Mouse (Mus musculus): Measurements from ENCODE around the gene Hrh3. TPM values are rescaled to one million over a fixed set of nuclear protein-coding genes. Genes with fewer than 3 reads are reported as not detected.

The Hrh3 gene
- polyA plus RNA-seq, 1 experiment from 2014 or later = 2.4 TPM

DNA sequence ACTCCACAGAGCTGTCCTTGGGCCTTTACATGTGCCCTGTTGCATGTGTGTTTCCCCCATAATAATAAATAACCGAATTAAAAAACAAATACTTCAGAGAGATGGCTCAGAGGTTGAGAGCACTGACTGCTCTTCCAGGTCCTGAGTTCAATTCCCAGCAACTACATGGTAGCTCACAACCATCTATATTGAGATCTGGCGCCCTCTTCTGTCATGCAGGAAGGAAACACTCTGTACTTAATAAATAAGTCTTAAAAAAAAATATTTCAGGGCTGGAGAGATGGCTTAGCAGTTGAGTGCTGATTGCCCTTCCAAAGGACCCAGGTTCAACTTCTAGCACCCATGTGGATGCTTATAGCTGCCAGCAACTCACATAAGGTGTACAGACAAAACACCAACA is 19.9 kb upstream of the Hrh3 start:
- no peak overlapping the region for H3K9ac ChIP-seq (replicated peaks; ENCODE audit: low read depth, low read length)
- H3K36me3 ChIP-seq (ENCODE audit: control insufficient read depth, insufficient read depth) = 0 out of 2 replicates have a peak, but pooled peaks cover 5% of the 10 kb centered on the region
- no peak overlapping the region for H3K4me2 ChIP-seq (ENCODE audit: low read length)
- H3K9me3 ChIP-seq (ENCODE audit: control insufficient read depth, low read length) = no peaks in the 10 kb centered on the region
- WGBS = 84% methylated on average over 2 of the region's 2 CpGs
- H3K4me1 ChIP-seq (replicated peaks; ENCODE audit: control insufficient read depth, insufficient read depth, low read length) = peaks cover 20% of the 10 kb centered on the region
- no peaks in the 10 kb centered on the region for H3K27me3 ChIP-seq (replicated peaks; ENCODE audit: control insufficient read depth, insufficient read depth, low read length)
- H3K4me3 ChIP-seq (replicated peaks; ENCODE audit: low read length) = no peak overlapping the region
- H3K27ac ChIP-seq (ENCODE audit: low read length) = no peak overlapping the region
- ATAC-seq = no peak

DNA sequence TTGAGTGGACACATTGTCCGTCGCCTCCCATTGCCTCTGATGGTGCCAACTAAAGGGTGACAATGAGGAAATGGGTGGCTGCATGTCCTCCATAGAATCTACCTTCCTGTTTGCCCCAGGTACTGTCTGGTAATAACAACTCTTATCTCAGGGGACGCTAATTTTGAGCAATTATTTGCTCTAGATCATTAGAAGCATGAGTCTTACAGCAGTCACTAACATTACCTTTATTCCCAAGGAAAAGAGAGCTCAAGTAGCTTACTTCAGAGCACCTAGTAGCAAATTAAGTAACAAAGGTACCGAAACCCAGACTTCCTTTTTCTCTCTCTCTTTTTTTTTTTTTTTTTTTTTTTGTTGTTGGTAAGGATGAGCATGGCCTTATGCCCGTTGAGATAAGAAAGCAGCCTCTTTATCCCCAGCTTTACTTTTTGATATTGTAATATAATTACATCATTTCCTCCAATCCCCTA is 16.0 kb upstream of the Hrh3 start:
- Histone ChIP-seq H3K27me3 (replicated peaks; ENCODE audit: control insufficient read depth, insufficient read depth, low read length) (no peaks in the 10 kb centered on the region), H3K27ac (ENCODE audit: low read length) (no peak overlapping the region), H3K36me3 (ENCODE audit: control insufficient read depth, insufficient read depth) (0 out of 2 replicates have a peak, but pooled peaks cover 5% of the 10 kb centered on the region), H3K9ac (replicated peaks; ENCODE audit: low read depth, low read length) (peak overlapping the region; percentile 85; the same call in 1 of the 2 replicates), H3K4me3 (replicated peaks; ENCODE audit: low read length) (peak overlapping the region; percentile 90), H3K9me3 (ENCODE audit: control insufficient read depth, low read length) (no peaks in the 10 kb centered on the region), H3K4me2 (ENCODE audit: low read length) (peak overlapping the region; percentile 94), H3K4me1 (replicated peaks; ENCODE audit: control insufficient read depth, insufficient read depth, low read length) (peaks cover 33% of the 10 kb centered on the region)
- ATAC-seq = no peak
- 65% methylated on average over 5 of the region's 5 CpGs for WGBS

DNA sequence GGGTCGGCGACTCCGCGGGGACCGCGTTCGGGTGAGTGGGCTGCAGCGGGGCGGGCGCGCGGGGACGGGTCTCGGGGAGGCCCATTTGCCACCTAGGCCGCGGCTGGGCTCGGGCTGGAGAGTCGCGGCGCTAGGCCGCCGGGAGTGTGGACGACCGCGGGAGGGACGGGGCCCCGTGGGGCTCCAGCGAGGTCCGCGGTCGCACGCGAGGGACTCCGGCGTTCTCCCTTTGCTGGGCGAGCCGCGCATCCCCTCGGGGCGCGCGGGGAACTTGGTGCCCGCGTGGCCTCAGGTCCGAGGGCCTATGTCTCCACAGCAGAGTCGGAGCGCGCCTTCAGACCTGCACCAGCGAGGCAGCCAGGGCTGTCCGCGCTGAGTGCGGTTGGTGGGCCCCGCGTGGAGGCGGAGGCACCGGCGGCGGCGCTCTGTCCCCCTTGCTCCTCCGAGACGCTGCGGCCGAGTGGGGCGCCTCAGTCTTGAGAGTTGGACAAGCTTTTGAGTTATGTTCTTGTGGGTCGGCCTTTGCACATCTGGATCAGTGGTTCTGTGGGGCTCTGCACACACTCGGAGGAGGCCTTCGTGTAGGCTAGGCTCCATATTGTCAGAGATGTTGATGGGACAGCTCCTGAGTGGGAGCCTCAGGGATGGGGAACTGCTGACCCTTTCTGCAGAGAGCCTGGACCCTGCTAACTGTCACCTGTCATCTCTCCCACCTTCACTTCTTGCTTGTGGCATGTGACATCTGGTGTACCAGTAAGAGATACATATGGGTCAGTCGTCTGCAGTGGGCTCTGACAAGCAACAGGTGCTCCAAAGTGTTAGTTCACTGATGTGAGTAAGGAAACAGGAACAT is 15.4 kb upstream of the Hrh3 start:
- Histone ChIP-seq H3K27ac (ENCODE audit: low read length) (peak overlapping the region; percentile 63), H3K4me3 (replicated peaks; ENCODE audit: low read length) (peak overlapping the region; percentile 90), H3K4me1 (replicated peaks; ENCODE audit: control insufficient read depth, insufficient read depth, low read length) (peaks cover 40% of the 10 kb centered on the region), H3K27me3 (replicated peaks; ENCODE audit: control insufficient read depth, insufficient read depth, low read length) (no peaks in the 10 kb centered on the region), H3K9ac (replicated peaks; ENCODE audit: low read depth, low read length) (peak overlapping the region; percentile 85), H3K4me2 (ENCODE audit: low read length) (peak overlapping the region; percentile 94), H3K9me3 (ENCODE audit: control insufficient read depth, low read length) (no peaks in the 10 kb centered on the region), H3K36me3 (ENCODE audit: control insufficient read depth, insufficient read depth) (0 out of 2 replicates have a peak, but pooled peaks cover 5% of the 10 kb centered on the region)
- peak; percentile 48 for ATAC-seq
- 1% methylated on average over 54 of the region's 68 CpGs for WGBS

DNA sequence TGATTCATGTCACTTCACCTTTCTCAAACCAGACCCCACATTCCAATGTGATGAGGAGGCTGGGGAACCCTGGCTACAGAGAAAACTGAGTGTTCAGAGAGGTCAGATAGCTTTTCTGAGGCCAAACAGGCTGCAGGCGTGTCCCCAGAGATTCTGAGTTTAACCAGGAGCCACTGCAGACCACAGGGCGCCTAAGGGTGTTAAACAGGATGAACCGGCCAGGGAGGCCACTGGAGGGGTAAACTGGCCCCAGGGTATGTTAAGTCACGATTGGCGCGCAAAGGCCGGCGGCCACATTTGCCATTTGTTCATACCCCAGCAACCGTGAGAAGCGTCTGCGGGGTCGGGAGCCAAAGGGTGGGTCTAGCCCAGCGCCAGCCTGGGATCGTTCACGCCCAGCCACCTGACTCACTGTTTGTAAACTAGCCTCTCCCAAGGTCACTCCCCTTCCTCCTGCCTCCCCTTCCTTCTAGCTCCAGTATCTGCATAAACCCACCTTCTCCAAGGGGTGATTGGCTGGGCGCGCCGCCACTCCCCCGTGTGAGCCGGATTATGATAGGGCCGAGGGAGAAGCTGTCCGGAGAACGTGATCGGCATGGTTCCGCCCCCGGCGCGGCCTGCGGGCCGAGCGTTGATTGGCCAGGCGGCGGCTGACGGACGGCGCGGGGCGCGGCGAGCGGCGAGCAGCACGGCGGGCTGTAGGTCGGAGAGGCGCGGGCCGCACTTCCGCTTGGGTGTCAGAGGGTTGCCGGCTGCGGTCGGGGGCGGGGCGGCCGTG is 14.6 kb upstream of the Hrh3 start, which contains the start of gene Osbpl2:
Osbpl2 (plus strand) TSS at position 646 of the 778 bp plus-strand sequence.
- H3K4me2 ChIP-seq (ENCODE audit: low read length) = peak within 1 kb of the TSS; percentile 94
- no peaks in the 10 kb centered on the region for H3K9me3 ChIP-seq (ENCODE audit: control insufficient read depth, low read length)
- peak within 1 kb of the TSS; percentile 76 for H3K27ac ChIP-seq (ENCODE audit: low read length)
- H3K4me1 ChIP-seq (replicated peaks; ENCODE audit: control insufficient read depth, insufficient read depth, low read length) = peaks cover 48% of the 10 kb centered on the region
- ATAC-seq = peak; percentile 97
- no peaks in the 10 kb centered on the region for H3K27me3 ChIP-seq (replicated peaks; ENCODE audit: control insufficient read depth, insufficient read depth, low read length)
- peak within 1 kb of the TSS; percentile 85 for H3K9ac ChIP-seq (replicated peaks; ENCODE audit: low read depth, low read length)
- H3K36me3 ChIP-seq (ENCODE audit: control insufficient read depth, insufficient read depth) = 0 out of 2 replicates have a peak, but pooled peaks cover 5% of the 10 kb centered on the region
- peak within 1 kb of the TSS; percentile 90 for H3K4me3 ChIP-seq (replicated peaks; ENCODE audit: low read length)
- 0% methylated on average over 54 of the region's 55 CpGs for WGBS

DNA sequence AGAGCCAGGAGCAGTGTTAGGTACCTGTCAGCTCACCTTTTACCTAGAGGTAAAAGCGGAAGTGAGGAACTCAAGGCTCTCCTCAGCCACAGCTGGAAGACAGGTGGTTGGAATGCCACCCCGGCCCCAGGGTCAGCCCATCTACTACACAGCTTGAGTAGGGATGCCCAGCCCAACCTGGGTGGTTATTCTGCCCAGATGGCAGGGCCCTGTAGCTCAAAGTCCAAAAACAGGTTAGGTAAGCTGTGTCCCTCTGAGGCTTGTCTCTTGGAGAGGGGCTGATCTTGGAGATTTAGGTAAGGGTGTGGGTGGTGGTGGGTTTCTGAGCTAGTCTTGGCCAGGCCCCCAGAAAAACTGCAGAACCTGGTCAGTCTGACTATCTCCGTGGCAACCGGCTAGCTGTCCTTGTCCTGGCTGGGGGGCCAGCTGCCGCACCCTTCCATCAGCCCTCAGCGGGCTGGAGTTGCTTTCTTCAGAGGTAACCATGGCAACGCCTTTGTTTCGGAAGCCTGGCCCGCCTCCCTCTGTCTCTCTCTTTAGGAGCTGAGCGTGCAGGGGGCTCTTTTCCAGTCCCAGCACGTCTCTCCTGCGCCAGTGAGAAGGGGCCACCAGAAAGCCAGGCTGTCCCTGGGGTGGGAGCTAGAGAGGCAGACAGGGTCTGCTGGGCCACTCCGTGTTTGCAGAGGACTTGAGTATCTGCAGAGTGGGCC is 13.4 kb upstream of the Hrh3 start:
- Histone ChIP-seq H3K9ac (replicated peaks; ENCODE audit: low read depth, low read length) (peak overlapping the region; percentile 30; the same call in 1 of the 2 replicates), H3K27me3 (replicated peaks; ENCODE audit: control insufficient read depth, insufficient read depth, low read length) (no peaks in the 10 kb centered on the region), H3K4me3 (replicated peaks; ENCODE audit: low read length) (peak overlapping the region; percentile 9; the same call in 1 of the 2 replicates), H3K9me3 (ENCODE audit: control insufficient read depth, low read length) (no peaks in the 10 kb centered on the region), H3K4me1 (replicated peaks; ENCODE audit: control insufficient read depth, insufficient read depth, low read length) (peaks cover 49% of the 10 kb centered on the region), H3K36me3 (ENCODE audit: control insufficient read depth, insufficient read depth) (no peaks in the 10 kb centered on the region), H3K4me2 (ENCODE audit: low read length) (peak overlapping the region; percentile 60), H3K27ac (ENCODE audit: low read length) (peak overlapping the region; percentile 76)
- peak; percentile 29 for ATAC-seq
- 7% methylated on average over 13 of the region's 13 CpGs for WGBS

DNA sequence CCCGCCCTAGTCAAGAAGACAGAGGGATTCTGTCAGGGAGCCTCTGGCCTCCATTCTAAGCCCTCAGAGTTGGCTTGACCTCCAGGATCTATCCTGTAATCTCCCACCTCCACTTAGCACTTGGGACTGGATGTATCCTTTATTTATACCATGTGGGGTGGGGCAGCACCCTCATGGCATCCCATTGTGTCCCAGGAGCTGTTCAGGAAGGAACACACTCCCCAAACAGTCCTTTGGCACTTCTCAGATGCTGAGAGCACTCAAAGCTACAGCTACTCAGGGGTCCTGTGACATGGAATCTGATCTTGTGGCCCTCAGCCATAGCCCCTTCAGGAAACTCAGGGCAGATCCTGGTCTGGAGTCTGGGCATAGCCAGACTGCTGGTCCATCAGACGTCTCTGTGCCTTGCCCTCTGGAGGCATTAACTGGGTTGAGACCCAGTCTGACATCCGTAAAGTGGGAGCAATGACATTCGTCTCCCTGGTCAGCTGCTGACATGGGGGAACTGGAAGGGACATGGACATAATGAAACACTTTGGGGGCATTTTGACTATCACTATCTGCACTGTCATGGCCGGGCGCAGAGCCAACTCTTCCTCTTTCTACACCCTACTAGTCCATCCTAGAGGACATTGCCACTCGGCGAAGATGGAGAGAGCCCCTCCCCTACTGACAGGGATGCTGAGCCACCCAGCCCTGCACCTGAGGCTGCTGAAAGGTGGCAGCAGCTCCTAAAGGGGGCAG is 12.6 kb upstream of the Hrh3 start:
- no peak overlapping the region for H3K9ac ChIP-seq (replicated peaks; ENCODE audit: low read depth, low read length)
- ATAC-seq = no peak
- no peaks in the 10 kb centered on the region for H3K36me3 ChIP-seq (ENCODE audit: control insufficient read depth, insufficient read depth)
- 74% methylated on average over 8 of the region's 8 CpGs for WGBS
- H3K4me2 ChIP-seq (ENCODE audit: low read length) = no peak overlapping the region
- peaks cover 49% of the 10 kb centered on the region for H3K4me1 ChIP-seq (replicated peaks; ENCODE audit: control insufficient read depth, insufficient read depth, low read length)
- H3K27ac ChIP-seq (ENCODE audit: low read length) = peak overlapping the region; percentile 76
- H3K27me3 ChIP-seq (replicated peaks; ENCODE audit: control insufficient read depth, insufficient read depth, low read length) = no peaks in the 10 kb centered on the region
- H3K9me3 ChIP-seq (ENCODE audit: control insufficient read depth, low read length) = no peaks in the 10 kb centered on the region
- H3K4me3 ChIP-seq (replicated peaks; ENCODE audit: low read length) = no peak overlapping the region

DNA sequence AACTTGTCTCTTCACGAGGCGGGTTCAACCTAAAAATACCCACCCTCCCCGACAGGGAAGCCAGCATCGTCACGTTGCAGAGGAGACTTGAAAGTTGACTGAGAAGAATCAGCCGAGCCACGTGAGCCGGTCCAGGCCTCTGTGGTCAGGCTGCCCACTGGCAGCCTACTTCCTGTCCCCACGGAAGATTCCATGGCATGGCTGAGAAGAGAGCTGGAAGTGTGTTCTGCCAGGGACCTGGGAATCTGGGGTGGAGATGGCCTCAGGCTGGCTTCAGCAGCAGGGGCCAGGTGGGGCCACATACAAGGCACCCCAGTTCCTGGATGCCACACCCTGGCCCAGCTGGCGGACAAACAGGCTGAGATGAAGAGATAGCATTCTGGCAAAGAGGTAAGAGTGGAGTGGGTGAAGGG is 11.8 kb upstream of the Hrh3 start:
- Histone ChIP-seq H3K27me3 (replicated peaks; ENCODE audit: control insufficient read depth, insufficient read depth, low read length) (no peaks in the 10 kb centered on the region), H3K36me3 (ENCODE audit: control insufficient read depth, insufficient read depth) (no peaks in the 10 kb centered on the region), H3K4me1 (replicated peaks; ENCODE audit: control insufficient read depth, insufficient read depth, low read length) (peaks cover 49% of the 10 kb centered on the region), H3K4me2 (ENCODE audit: low read length) (no peak overlapping the region), H3K27ac (ENCODE audit: low read length) (no peak overlapping the region), H3K9ac (replicated peaks; ENCODE audit: low read depth, low read length) (no peak overlapping the region), H3K4me3 (replicated peaks; ENCODE audit: low read length) (no peak overlapping the region), H3K9me3 (ENCODE audit: control insufficient read depth, low read length) (no peaks in the 10 kb centered on the region)
- ATAC-seq = no peak
- 65% methylated on average over 10 of the region's 10 CpGs for WGBS

DNA sequence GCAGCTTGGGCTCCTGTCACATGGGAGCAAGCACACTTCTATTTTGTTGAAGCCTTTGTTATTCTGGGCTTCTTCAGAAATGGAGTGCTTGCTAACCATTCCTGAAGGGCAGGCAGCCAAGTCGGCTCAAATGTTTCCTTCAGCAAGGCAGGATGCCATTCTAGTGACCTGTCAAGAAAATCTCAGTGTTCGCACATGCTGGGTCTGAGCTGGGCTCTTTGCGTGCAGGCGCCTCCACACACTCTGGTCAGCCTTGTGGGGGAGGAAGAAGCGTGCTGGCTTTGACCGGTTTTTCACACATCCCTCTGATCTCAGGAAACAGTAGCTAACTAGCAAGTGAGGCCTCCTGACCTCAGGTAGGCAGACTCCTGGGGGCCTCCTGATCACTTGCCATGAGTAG is 11.0 kb upstream of the Hrh3 start:
- H3K4me1 ChIP-seq (replicated peaks; ENCODE audit: control insufficient read depth, insufficient read depth, low read length) = peaks cover 48% of the 10 kb centered on the region
- 16% methylated on average over 6 of the region's 6 CpGs for WGBS

More for the DNA sequence above, 11.0 kb upstream of the Hrh3 start:
- no peaks in the 10 kb centered on the region for H3K27me3 ChIP-seq (replicated peaks; ENCODE audit: control insufficient read depth, insufficient read depth, low read length)
- no peak for ATAC-seq
- no peak overlapping the region for H3K9ac ChIP-seq (replicated peaks; ENCODE audit: low read depth, low read length)
- no peaks in the 10 kb centered on the region for H3K9me3 ChIP-seq (ENCODE audit: control insufficient read depth, low read length)
- H3K36me3 ChIP-seq (ENCODE audit: control insufficient read depth, insufficient read depth) = no peaks in the 10 kb centered on the region
- no peak overlapping the region for H3K4me3 ChIP-seq (replicated peaks; ENCODE audit: low read length)
- no peak overlapping the region for H3K4me2 ChIP-seq (ENCODE audit: low read length)
- H3K27ac ChIP-seq (ENCODE audit: low read length) = peak overlapping the region; percentile 34
